Mouse (Mus musculus): ENCODE measurements around the gene Farp1. TPM values are rescaled to one million over a fixed set of nuclear protein-coding genes. Genes with fewer than 3 reads are reported as not detected.

Farp1 gene
- polyA plus RNA-seq, 1 experiment from 2014 or later, result 19.1 TPM

DNA sequence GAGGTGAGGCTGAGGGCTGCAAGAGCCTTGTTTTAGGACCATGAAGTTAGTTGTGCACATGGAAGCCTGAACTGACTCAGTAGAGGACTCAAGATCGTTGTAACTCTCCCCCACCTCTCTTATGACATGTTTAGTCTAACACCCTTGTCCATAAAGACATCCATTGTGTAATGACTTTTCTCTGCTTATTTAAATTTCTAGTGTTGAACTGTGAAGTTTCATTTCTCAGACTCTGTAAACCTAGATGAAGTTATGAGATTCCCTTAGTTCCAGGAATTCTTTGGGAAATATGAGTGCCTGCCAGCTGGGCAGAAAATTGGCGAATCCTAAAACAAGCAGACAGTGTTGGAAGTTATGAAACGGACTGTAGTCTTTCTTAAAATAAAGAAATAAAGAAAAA is 170.5 kb downstream of the Farp1 start:
- no peak overlapping the region for H3K27ac ChIP-seq (replicated peaks in 1 of 2; ENCODE audit: control insufficient read depth in 1 of 2, insufficient read depth in 1 of 2, low read depth in 2 of 2, low read length in 2 of 2)
- 75% methylated on average over 3 of the region's 3 CpGs for WGBS
- ATAC-seq (ENCODE audit: insufficient number of reproducible peaks, insufficient read depth, low FRiP score, low read depth), result no peak

GRCm38 (mm10) chr14:121207441-121208158 is 172.6 kb downstream of the Farp1 start:
- peaks cover 2 to 7% of the 10 kb centered on the region in 2 experiments; a peak in 3 of 4 replicates for H3K4me1 ChIP-seq (ENCODE audit: control insufficient read depth in 2 of 2, insufficient read depth in 2 of 2, low read length in 2 of 2)
- H3K27ac ChIP-seq (replicated peaks in 1 of 2; ENCODE audit: control insufficient read depth in 1 of 2, insufficient read depth in 1 of 2, low read depth in 2 of 2, low read length in 2 of 2), result no peak overlapping the region
- H3K36me3 ChIP-seq (ENCODE audit: control insufficient read depth, insufficient read depth, low read length), result peaks cover 11% of the 10 kb centered on the region
- ATAC-seq (ENCODE audit: insufficient number of reproducible peaks, insufficient read depth, low FRiP score, low read depth), result no peak
- WGBS, result 83% methylated on average over 15 of the region's 15 CpGs
- no peaks in the 10 kb centered on the region for H3K27me3 ChIP-seq (ENCODE audit: control insufficient read depth, insufficient read depth, low read length)
- no peak overlapping the region for H3K9ac ChIP-seq (ENCODE audit: low read length)
- H3K9me3 ChIP-seq (ENCODE audit: control insufficient read depth, low read length), result no peaks in the 10 kb centered on the region
- H3K4me2 ChIP-seq (ENCODE audit: low read length), result no peak overlapping the region
- no peak overlapping the region for H3K4me3 ChIP-seq (ENCODE audit: control insufficient read depth in 1 of 2, insufficient read depth in 1 of 2, low read depth in 1 of 2, low read length in 2 of 2)

More for the DNA sequence above, 170.5 kb downstream of the Farp1 start:
- Histone ChIP-seq H3K4me3 (ENCODE audit: control insufficient read depth in 1 of 2, insufficient read depth in 1 of 2, low read depth in 1 of 2, low read length in 2 of 2) (no peak overlapping the region), H3K9me3 (ENCODE audit: control insufficient read depth, low read length) (no peaks in the 10 kb centered on the region), H3K27me3 (ENCODE audit: control insufficient read depth, insufficient read depth, low read length) (no peaks in the 10 kb centered on the region), H3K9ac (ENCODE audit: low read length) (no peak overlapping the region), H3K4me2 (ENCODE audit: low read length) (no peak overlapping the region), H3K36me3 (ENCODE audit: control insufficient read depth, insufficient read depth, low read length) (peaks cover 4% of the 10 kb centered on the region; the same call in 1 of the 2 replicates), H3K4me1 (ENCODE audit: control insufficient read depth in 2 of 2, insufficient read depth in 2 of 2, low read length in 2 of 2) (peaks cover 12 to 22% of the 10 kb centered on the region in 2 experiments)

DNA sequence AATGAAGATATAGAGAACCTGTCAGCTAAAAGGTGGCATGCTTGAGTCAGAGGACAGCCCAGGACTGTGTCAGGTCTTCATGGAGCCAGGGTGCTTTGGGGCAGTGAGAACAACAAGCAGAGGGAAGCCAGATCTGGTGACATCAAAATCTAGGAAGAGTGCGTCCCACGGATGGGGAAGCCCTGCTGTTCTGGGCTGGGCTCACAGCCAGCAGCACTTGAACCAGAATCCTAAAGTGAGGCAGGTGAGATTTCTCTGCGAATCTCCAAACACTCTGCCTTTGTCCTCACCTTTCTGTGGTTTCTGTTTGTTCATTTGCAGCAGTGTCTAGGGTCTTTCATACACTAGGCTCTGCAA is 173.1 kb downstream of the Farp1 start:
- no peak overlapping the region for H3K9ac ChIP-seq (ENCODE audit: low read length)
- no peaks in the 10 kb centered on the region for H3K9me3 ChIP-seq (ENCODE audit: control insufficient read depth, low read length)
- no peak overlapping the region for H3K27ac ChIP-seq (replicated peaks in 1 of 2; ENCODE audit: control insufficient read depth in 1 of 2, insufficient read depth in 1 of 2, low read depth in 2 of 2, low read length in 2 of 2)
- H3K36me3 ChIP-seq (ENCODE audit: control insufficient read depth, insufficient read depth, low read length), result peaks cover 11% of the 10 kb centered on the region
- H3K4me2 ChIP-seq (ENCODE audit: low read length), result no peak overlapping the region
- no peak for ATAC-seq (ENCODE audit: insufficient number of reproducible peaks, insufficient read depth, low FRiP score, low read depth)
- H3K4me3 ChIP-seq (ENCODE audit: control insufficient read depth in 1 of 2, insufficient read depth in 1 of 2, low read depth in 1 of 2, low read length in 2 of 2), result no peak overlapping the region
- WGBS, result 31% methylated on average over 3 of the region's 3 CpGs
- H3K27me3 ChIP-seq (ENCODE audit: control insufficient read depth, insufficient read depth, low read length), result no peaks in the 10 kb centered on the region
- peaks cover 2 to 4% of the 10 kb centered on the region in 2 experiments; a peak in 2 of 4 replicates for H3K4me1 ChIP-seq (ENCODE audit: control insufficient read depth in 2 of 2, insufficient read depth in 2 of 2, low read length in 2 of 2)

- Histone ChIP-seq H3K27ac (replicated peaks in 1 of 2; ENCODE audit: control insufficient read depth in 1 of 2, insufficient read depth in 1 of 2, low read depth in 2 of 2, low read length in 2 of 2) (no peak overlapping the region), H3K36me3 (ENCODE audit: control insufficient read depth, insufficient read depth, low read length) (peaks cover 11% of the 10 kb centered on the region), H3K9me3 (ENCODE audit: control insufficient read depth, low read length) (no peaks in the 10 kb centered on the region), H3K4me1 (ENCODE audit: control insufficient read depth in 2 of 2, insufficient read depth in 2 of 2, low read length in 2 of 2) (peaks cover 2 to 12% of the 10 kb centered on the region in 2 experiments; a peak in 3 of 4 replicates), H3K4me2 (ENCODE audit: low read length) (no peak overlapping the region), H3K27me3 (ENCODE audit: control insufficient read depth, insufficient read depth, low read length) (no peaks in the 10 kb centered on the region), H3K4me3 (ENCODE audit: control insufficient read depth in 1 of 2, insufficient read depth in 1 of 2, low read depth in 1 of 2, low read length in 2 of 2) (no peak overlapping the region), H3K9ac (ENCODE audit: low read length) (no peak overlapping the region)
- 90% methylated on average over 3 of the region's 3 CpGs for WGBS
- ATAC-seq (ENCODE audit: insufficient number of reproducible peaks, insufficient read depth, low FRiP score, low read depth), result no peak
These were observed 175.3 kb downstream of the Farp1 start for GRCm38 (mm10) chr14:121210318-121210717.

GRCm38 (mm10) chr14:121213650-121214049 is 178.7 kb downstream of the Farp1 start:
- Histone ChIP-seq H3K27ac (replicated peaks in 1 of 2; ENCODE audit: control insufficient read depth in 1 of 2, insufficient read depth in 1 of 2, low read depth in 2 of 2, low read length in 2 of 2) (no peak overlapping the region), H3K4me2 (ENCODE audit: low read length) (no peak overlapping the region), H3K4me1 (ENCODE audit: control insufficient read depth in 2 of 2, insufficient read depth in 2 of 2, low read length in 2 of 2) (peaks cover 9 to 25% of the 10 kb centered on the region in 2 experiments), H3K9ac (ENCODE audit: low read length) (no peak overlapping the region), H3K36me3 (ENCODE audit: control insufficient read depth, insufficient read depth, low read length) (peaks cover 7% of the 10 kb centered on the region), H3K9me3 (ENCODE audit: control insufficient read depth, low read length) (no peaks in the 10 kb centered on the region), H3K27me3 (ENCODE audit: control insufficient read depth, insufficient read depth, low read length) (no peaks in the 10 kb centered on the region), H3K4me3 (ENCODE audit: control insufficient read depth in 1 of 2, insufficient read depth in 1 of 2, low read depth in 1 of 2, low read length in 2 of 2) (no peak overlapping the region)
- 64% methylated on average over 4 of the region's 4 CpGs for WGBS
- ATAC-seq (ENCODE audit: insufficient number of reproducible peaks, insufficient read depth, low FRiP score, low read depth), result no peak

DNA sequence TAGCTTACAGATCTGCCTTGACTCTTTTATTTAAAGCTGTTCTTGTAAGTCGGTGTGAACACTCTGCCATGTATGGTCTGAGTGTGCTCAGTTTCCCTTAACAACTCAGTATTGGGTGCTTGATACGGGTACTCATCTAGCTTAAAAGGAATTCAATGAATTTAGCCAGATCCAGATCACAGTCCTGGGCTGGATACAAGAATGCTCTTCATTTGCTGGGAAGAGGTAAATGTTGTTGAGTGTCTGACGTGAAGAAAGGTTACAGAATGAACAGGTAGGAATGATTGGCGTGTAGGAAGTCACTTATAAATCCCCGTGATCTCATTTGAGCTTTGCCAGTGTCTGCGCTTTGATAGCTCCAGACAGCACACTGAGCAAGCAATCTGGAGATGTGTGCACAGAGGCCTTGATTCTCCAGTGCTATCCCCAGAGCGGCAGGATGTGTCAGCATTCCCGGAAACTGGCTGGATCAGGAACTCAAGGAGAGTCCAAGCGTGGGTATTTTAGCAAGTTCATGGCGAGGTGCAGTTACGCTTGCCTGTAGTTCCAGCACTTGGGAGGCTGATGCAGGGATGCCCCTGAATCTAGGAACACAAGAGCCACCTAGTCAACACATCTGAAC is 179.7 kb downstream of the Farp1 start:
- peaks cover 9 to 29% of the 10 kb centered on the region in 2 experiments for H3K4me1 ChIP-seq (ENCODE audit: control insufficient read depth in 2 of 2, insufficient read depth in 2 of 2, low read length in 2 of 2)
- no peak overlapping the region for H3K9ac ChIP-seq (ENCODE audit: low read length)
- no peak overlapping the region for H3K4me3 ChIP-seq (ENCODE audit: control insufficient read depth in 1 of 2, insufficient read depth in 1 of 2, low read depth in 1 of 2, low read length in 2 of 2)
- no peak overlapping the region for H3K27ac ChIP-seq (replicated peaks in 1 of 2; ENCODE audit: control insufficient read depth in 1 of 2, insufficient read depth in 1 of 2, low read depth in 2 of 2, low read length in 2 of 2)
- H3K27me3 ChIP-seq (ENCODE audit: control insufficient read depth, insufficient read depth, low read length), result no peaks in the 10 kb centered on the region
- no peak overlapping the region for H3K4me2 ChIP-seq (ENCODE audit: low read length)
- no peak for ATAC-seq (ENCODE audit: insufficient number of reproducible peaks, insufficient read depth, low FRiP score, low read depth)
- peaks cover 7% of the 10 kb centered on the region for H3K36me3 ChIP-seq (ENCODE audit: control insufficient read depth, insufficient read depth, low read length)
- 70% methylated on average over 11 of the region's 11 CpGs for WGBS
- H3K9me3 ChIP-seq (ENCODE audit: control insufficient read depth, low read length), result no peaks in the 10 kb centered on the region

- Histone ChIP-seq H3K9me3 (ENCODE audit: control insufficient read depth, low read length) (0 out of 2 replicates have a peak, but pooled peaks cover under 1% of the 10 kb centered on the region), H3K4me1 (ENCODE audit: control insufficient read depth in 2 of 2, insufficient read depth in 2 of 2, low read length in 2 of 2) (peaks cover 9 to 29% of the 10 kb centered on the region in 2 experiments), H3K4me2 (ENCODE audit: low read length) (no peak overlapping the region), H3K4me3 (ENCODE audit: control insufficient read depth in 1 of 2, insufficient read depth in 1 of 2, low read depth in 1 of 2, low read length in 2 of 2) (no peak overlapping the region), H3K9ac (ENCODE audit: low read length) (no peak overlapping the region), H3K27me3 (ENCODE audit: control insufficient read depth, insufficient read depth, low read length) (no peaks in the 10 kb centered on the region), H3K27ac (replicated peaks in 1 of 2; ENCODE audit: control insufficient read depth in 1 of 2, insufficient read depth in 1 of 2, low read depth in 2 of 2, low read length in 2 of 2) (no peak overlapping the region), H3K36me3 (ENCODE audit: control insufficient read depth, insufficient read depth, low read length) (peaks cover 8% of the 10 kb centered on the region)
- WGBS, result 77% methylated on average over 5 of the region's 5 CpGs
- ATAC-seq (ENCODE audit: insufficient number of reproducible peaks, insufficient read depth, low FRiP score, low read depth), result no peak
These were observed 180.8 kb downstream of the Farp1 start for GRCm38 (mm10) chr14:121215817-121216216.

Measured in heart, embryonic 14.5 days (tissue).